Mouse (Mus musculus): Measurements from ENCODE around the gene Lrrc4.

The Lrrc4 gene

DNA sequence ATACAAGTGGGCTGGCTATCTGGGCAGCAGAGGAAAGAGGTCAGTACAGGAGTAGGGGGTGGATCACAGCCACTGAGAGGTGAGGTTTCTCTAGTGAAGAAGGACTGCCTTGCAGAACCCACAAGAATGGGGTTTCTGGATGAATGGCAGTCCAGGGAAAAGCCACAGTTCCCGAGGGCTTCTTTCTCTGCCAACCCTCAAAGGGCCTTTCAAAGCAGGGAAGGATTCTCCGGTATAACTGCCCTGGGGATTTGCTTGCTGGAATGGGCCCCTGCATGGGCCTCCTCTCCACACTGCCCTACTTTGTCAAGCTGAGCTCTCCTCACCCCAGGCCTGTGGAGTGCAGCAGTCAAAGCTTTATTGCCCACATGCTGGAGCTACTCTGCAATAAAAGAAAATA is 22.1 kb upstream of the Lrrc4 start:
- no peak for DNase-seq

DNA sequence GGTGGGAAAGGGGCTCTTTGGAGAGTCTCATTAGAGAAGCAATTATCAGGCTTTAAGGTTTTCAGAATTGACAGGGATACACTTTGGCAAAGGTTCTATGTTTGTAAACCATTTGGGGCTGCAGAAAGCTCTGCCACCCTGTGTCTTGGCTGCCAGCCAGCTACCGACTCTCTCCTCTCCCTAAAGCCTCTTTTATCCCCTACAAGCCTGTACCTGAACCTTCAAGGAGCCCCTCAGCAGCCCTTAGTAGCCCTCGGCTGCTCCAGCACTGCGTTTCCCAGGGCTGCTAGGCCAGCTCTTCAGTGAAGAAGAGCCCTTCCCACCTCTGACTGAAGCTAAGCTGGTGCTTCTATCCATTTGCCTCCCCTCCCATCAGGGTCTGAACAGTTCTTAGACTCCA is 21.6 kb upstream of the Lrrc4 start:
- DNase-seq: peak; percentile 78

DNA sequence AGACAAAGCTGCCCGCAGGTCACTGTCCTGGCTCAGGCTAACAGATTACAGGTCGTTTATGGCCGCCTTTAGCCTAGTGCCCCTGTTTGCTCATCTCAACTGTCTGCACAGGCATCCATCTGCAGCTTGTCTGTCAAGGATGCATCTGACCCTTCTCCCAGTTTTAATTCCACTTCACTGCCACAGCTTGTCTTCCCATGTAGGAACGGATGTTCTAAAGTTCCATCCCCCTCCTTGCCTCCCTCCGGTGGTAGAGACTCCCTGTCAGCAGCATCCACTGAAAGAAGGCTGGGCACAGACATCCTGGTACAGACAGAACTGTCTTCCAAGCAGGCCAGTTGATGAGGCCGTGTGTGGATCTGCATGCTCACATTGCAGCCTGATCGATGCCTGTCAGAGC is 20.8 kb upstream of the Lrrc4 start:
- peak; percentile 74 for DNase-seq

DNA sequence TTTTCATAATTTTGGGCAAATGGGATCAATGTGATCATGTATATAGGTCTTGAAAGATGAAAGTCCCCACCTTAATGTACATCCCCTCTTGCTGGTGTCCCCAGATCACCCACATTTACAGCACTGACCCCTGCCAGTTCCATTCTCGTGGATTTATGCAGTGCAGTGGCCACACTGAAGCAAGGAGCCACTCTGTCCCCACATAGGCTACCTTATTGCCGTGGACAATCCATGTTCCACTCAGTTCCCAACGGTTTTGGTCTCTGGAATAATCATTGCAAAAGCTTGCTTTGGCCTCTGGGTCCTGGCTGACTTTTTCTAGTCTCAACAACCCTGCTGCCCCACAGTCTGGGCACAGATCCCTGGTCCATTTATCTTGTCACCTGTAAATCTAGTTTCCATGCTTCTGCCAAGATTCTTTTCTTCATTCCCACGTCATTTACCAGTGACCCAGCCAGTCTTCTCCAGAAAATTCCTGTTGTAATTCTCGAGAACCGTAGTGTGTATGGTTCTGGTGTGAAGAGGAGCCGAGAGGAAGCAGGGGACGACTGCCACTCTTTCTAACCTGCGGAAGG is 18.9 kb upstream of the Lrrc4 start:
- peak; percentile 83 for DNase-seq

DNA sequence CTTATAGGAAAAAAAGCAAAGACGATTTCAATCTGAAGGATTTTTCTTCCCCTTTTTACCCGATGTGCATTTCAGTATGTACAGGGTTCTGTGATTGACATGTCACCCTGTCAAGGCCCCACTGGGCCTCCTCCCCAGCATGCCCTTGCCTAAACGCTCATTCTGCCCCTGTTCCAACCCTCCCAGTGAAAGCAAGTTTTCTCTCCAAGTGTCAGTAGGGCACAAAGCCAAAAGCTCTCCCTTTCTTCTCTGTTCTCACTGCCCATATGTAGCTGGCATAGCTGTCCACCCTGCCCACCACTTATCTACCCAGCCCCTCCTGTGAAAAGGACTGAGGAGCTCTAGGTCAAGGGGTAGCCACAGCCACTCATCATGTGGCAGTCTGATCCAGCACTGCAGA is 17.8 kb upstream of the Lrrc4 start:
- no peak for DNase-seq

DNA sequence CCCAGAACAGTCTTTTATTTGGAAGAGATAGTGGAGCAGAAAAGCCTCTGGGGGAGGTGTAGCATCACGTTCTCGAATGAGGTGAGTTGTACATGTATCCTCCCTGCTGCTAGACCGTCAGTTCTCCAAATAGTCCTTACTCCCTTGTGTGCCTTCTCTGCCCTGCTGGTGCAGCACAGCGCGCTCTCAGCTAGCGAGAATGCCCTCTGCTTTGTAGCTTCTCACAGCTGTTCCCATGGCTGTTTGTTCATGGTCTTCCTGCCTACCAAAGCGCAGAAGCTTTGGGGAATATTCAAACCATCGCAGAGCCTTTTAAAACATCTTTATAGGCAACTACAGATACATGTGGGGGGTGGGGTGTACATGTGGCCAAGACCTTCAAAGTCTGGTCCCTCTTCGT is 17.3 kb upstream of the Lrrc4 start:
- peak; percentile 84 for DNase-seq

DNA sequence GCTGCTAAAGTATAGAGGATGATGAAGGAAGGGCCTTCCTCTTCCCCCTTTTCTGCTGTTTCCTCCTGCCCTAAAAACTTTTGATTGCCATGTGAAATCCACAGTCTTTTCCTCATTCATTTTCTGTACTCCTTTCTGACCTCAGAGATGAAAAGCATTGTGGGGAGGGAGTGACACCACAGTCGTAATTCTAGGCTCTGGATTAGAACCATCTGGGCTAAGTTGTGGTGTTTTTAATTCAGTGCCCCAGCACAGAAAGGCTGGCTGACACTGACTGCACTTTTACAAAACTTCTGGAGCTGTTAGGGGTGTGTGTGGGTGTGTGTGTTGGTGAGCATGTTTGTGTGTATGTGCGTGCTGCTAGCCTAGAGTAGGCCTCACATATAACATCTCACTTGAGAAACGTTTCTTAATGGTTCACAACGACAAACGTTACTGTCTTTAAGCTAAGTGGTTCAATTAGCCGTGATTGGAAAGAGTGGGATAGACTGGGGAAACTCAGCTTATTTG is 16.8 kb upstream of the Lrrc4 start:
- no peak for DNase-seq

DNA sequence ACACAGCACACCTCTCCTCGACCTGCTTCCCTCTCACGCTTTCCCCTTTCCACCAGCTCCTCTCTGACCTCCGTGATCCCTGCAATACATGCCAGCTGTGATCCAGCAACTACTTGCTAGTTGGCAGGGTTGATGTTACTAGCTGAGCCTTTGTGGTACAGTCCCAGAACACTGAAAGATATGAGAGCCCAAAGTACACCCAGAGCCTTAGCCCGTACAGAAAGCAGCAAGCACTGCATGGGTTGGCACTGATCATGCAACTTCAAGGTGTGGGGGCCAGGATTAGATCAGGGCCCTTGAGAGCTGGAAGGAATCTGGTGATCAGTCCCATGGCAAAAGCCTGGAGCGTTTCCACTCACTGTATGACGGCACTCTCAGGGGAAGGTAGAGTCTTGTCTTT is 16.1 kb upstream of the Lrrc4 start:
- DNase-seq: peak; percentile 91

DNA sequence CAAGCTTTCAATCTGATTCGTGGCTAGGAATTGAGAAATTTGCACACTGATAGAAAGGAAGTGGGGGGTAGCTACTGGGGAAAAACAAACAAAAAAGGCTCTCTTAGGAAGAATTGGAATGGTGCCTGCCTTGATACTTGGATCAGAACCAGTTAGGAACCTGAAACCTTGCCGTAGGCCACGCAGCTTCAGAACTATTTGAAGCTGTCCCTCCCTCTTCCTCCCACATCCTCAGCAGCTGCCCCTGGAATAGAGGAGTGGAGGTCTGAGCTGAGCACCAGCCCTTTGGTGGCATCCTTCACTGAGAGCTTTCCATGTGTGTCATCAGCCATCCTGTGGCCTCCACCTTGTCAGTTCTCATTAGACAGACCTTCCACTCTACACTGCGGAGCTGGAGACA is 14.1 kb upstream of the Lrrc4 start:
- peak; percentile 78 for DNase-seq

DNA sequence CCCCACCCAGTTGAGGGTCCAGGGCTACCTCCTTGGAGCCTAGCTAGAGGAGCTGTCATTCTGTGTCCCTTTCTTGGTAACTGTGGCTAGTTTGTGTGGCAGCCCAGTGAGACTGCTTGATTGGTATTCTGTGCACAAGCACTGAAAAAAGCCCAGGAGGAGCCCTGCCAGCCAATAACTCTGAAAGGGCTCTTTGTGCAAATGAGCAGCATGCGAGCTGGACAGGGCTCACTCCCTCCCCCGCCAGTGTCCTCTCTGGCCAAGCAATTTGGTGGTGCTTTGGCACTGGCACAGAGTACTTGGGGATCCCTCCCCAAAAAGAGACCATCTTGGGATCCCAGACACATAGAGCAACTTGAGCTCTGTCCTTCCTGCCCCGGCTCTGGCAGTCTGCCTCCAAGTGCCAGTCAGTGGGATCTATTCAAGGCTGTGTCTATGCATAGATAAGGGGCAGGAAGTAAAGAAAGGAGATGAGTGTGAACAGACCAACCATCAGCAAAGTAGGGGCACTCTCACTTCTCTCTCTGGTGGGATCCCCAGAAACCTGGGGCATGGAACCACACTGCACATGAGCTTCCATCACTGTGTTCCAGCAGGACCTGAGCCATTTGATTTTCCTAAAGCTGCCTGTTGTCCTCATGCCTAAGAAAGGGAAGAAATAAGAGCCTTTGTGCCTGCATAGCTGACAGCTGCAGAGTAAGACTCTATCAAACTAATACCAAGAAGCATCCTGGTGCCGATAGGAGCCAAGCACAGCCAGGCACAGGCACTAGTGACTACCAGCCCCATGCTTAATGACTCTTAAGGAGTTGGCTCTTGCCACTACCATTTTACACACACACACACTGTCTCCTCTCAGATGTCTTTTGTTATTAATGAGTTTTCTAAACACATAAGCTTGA is 11.1 kb upstream of the Lrrc4 start:
- DNase-seq: no peak

DNA sequence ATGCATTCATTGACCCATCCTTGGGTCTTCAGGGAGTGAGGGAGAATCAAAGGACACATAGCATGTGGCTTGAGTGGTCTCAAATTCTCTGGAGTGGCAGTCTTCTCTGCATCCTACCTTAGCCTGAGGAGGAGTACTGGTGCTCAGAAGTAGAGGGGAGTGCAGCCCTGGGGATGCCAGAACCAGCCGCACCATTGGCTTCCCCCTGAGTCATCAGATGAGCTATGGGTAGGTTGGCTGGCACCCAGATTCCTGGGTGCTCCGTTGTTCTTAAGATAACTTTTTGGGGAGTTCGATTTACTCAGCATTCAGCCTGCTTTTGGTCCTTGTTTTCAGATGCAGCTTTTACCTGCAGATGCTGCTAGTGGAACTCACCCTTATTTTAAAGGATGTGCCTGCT is 10.0 kb upstream of the Lrrc4 start:
- DNase-seq: no peak

DNA sequence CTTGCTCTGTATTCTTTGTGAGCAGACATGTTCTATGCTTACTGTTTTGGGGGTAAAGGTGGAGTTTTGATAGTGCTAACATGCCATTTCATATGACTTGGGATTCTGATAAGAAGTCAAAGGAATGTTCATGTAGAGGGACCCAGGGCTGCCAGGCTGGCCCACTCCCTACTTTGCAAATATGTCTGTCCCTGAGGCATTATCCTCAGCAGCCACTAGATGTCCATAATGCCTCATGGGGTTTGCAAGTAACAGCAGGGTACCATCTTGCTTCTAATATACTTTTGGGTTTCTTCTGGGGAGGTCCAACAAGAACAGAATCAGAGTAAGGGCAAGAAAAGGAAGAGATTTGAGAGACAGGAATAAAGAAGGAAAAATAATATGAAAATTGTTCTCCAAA is 5.1 kb upstream of the Lrrc4 start:
- no peak for DNase-seq

DNA sequence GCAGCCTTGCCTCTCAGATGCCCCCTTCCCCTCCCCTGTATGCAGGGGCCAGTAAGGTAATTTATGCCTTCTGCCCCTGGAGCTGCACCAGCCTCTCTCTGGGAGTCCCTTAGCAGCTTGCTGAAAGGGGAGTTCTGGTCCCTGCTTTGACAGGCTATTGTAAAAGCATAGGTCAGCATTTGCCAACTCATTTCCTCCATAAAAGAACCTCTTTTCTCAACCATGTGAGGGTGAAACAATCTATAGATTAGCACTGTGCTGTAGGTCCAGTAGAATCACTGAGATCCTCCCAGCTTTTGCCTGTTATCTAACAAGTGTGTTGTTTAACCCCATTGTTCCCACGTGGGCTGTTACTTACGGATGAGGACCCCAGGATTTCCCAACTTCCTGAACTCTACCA is 2.5 kb upstream of the Lrrc4 start:
- no peak for DNase-seq

DNA sequence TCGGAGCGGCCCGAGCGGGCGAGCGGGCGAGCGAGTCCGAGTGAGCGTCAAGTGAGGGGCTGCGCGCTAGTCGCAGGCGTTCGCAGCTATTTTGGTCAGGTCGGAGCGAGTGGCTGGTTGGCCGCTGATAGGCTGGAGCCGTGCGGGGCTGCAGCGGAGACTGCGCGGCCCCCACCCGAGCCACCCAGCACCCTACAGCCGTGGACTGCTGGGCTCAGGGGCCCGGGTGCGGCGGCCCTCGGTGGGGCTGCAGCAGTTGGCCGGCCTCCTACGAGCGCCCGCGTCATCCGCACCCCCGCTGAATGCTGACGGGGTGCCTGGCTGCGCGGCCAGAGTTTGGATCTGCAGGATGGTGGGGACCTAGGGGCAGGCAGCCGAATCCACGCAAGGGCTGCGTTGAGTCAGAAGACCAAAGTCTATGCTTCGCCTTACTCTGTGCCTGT is 1.9 kb upstream of the Lrrc4 start:
- DNase-seq: peak; percentile 94

DNA sequence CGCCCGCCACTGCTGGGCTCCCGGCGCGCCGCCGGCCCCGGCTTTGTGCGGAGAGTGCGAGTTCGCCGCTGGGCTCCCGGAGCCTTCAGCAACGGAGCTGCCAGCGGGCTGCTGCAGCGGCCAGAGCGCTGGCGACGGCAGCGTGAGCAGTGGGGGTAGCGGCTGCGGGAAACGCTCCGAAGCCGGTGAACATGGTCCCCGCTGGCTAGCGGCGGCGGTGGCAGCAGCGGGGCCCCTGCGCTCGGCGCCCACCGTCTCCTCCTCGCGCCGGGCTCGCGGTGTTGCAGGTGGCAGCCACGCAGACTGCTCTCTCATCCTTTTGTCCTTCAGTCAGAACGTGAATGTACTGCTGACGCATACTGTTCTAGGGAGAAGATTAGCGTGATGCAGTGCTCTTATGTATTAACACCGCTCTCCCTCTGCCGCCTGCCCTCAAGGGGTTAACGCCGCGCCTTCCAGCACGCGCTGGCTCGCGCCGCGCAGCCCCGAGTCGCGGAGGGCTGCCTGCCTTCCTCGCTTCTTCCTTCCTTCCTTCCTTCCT is 1.3 kb upstream of the Lrrc4 start:
- peak; percentile 92 for DNase-seq

DNA sequence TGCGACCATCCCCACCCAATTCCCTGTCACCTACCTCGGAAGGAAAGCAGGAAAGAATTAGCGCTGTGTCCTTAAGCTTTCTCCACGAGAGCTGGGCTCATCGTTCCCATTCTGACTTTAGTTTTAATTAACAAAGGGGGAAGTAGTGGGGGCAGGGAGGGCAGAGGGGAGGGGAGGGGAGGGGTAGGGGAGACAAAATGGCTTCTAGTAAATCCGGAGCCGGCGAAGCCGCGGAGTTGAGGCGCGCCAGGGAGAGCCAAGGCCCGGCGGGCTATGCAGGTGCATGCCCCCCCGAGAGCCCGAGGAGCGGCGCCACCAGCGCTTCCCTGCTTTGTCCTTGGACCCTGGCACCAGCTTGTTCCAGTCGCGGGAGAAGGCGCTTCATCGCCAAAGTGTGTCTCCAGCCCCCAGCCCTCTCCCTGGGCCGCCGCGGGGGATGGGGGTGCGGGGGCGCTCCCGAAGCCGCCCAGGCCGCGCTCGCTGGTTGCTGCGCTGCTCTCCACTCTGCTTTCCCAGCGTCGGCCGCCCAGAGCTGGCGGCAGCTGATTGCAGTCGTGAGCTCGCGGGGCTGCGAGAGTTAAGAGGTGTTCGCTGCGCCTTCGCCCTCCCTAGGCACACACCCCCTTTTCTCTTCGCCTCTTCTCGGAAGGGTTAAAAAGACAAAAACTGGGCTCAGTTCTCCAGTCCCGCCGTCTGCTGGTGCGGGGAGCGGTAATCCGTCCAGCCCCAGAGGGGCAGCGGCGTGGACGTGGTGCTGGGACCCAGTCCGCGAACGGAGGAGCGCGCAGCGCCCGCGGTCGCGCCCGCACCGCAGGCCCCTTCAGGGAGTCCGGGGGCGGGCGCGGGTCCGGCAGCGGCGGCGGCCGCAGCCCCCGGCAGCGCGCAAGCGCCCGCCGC is 555 bp upstream of the Lrrc4 start:
- no peak for DNase-seq

DNA sequence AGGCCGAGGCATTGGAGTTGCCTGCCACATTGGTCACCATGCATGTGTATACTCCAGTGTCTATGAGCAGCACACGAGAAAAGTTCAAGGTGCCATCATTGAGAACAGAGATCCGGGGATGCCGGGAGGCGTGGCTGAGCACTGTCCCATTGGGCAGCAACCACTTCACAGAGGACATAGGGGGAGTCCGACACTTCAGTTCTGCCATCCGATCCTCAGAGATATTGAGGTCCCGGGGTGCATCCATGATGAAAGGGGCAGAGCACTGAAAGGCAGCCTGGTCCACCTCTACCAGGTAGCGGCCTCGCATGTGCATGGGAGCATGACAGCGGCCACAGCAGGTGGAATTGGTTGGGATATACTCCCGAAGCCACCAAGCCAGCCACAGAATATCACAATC is 1.2 kb downstream of the Lrrc4 start:
- no peak for DNase-seq

DNA sequence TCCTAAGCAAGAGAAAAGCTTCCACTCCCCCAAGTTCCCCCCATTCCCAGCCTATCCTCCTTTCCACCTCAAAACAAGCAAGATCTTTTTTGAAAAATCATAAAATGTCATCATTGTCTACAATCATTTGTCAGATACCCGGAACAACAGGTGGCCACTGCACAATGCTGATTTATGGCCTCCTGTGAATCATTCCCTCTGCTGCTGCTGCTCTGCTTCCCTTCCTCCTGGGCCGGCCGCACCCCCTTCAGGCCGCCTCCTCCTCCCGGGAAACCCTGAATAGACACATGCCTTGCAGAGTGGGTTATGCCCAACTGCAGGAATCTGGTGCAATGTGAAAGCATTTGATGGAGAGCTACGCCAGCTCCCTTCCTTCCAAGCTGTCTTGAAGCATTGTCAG is 3.0 kb downstream of the Lrrc4 start:
- DNase-seq: no peak

DNA sequence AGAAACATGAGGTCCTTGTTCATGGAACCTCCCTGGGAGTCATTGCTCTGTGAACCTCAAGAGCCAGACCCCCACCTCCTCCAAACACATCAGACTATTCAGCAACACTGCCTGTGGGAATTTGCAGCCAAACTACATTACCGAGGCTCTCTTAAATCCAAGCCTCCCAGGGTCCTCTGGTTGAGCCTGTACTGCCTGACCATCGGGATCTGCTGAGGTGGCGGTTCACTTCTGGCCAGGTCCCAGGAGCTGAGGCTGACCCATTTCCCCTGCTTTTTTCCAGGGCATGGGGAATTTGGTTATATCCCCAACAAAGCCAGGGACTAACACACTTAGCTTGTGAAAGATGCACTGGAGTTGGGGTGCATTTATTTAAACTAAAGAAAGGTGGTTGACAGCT is 4.0 kb downstream of the Lrrc4 start:
- DNase-seq: no peak

DNA sequence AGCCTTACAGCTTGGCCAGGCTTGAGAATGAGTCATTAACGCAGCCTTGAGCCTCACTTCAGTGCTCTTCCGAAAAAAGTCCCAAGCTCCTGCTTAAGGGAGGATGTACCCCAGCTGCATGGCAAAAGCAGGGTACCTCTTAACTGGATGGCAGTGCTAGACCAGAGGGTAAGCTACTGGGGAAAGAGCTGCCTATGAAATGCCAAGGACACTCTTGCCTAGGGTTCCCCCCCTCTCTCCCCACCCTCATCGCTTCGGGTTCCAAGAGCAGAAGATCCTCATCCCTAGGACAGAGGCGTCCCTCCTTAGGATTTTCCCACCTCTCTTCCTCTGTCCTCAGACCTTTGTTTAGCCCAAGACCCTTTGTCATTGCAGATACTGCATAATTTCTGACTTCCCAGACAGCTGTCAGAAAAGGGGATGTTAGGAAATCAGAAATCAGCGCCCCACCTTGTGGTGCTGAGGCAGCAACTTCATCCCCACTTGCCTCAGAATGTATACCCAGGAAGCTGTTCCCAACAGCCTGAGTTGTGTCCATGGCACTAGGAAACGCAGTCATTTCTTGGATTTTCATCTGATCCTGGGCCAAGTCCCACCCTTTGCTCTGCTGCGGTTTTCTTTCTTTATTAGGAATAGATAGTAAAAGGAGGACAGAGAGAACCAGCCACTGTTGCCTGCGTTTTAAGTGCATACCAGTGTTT is 4.7 kb downstream of the Lrrc4 start:
- DNase-seq: no peak

DNA sequence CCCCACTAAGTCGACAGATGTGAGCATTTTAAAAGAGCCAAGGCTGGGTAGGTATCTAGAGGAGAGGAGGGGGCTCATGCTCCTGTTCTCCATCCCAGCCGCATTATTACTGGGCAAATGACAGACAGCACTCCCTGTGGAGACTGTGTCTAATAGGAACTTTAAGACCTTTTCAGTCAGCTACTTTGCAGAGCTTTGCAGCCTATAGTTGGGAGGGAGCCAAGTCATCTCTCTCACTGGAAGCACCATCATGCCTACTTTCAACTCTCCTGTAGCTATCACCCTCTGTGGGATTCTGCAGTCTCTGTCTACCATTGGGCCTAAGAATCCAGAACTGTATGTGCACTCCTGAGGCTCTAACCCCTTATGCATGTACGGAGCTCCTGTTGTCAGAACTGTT is 5.7 kb downstream of the Lrrc4 start:
- no peak for DNase-seq

DNA sequence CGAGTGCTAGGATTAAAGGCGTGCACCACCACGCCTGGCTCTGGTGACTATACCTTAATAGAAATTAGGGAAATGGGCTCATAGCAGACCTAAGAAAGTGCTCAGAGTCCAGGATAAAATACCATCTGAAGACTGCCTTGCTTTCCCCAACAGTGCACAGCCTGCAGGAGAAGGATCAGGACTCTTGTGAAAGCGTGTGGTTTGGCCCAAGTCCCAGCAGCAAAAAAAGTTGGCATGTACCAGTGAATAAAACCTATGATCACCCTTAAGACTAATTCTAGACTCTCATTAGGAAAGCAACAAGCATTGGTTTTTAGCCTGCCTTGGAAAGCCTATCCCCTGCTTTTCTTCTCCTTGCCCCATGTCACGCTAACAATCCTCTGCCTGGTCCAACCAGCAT is 7.7 kb downstream of the Lrrc4 start:
- no peak for DNase-seq

DNA sequence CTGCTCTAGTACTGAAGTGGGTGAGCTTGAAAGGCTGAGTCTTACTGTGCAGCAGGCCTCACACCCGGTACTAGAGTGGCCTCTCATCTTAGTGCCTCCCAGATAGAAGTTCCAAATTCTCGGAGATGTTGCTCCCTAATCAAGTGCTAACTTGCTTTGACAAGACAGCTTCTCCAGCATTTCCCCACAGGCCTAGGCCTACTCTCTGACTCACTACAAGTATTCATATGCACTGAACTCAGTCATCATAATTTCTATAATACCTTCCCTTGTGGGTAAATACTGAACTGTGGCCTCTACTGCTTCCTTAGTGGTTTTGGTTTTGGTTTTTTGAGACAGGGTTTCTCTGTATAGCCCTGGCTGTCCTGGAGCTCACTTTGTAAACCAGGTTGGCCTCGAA is 8.2 kb downstream of the Lrrc4 start:
- no peak for DNase-seq

All from heart, adult 11 months (tissue).